Mouse (Mus musculus) myocyte (in vitro differentiated cells): ENCODE measurements around the gene Plin3. TPM values are rescaled to one million over a fixed set of nuclear protein-coding genes. Genes with fewer than 3 reads are reported as not detected.
A peak's percentile ranks its signal among the peaks of the same experiment; 100 is the strongest.

Experiments
- H3K27me3 ChIP-seq: one replicate; pipeline ENCODE4 v1.6.1; 2011; ENCODE audit not compliant: control insufficient read depth, insufficient read depth, insufficient read length
- H3K36me3 ChIP-seq: one replicate; pipeline ENCODE4 v1.6.1; 2011; ENCODE audit not compliant: control insufficient read depth, insufficient read depth
- H3K4me2 ChIP-seq: one replicate; pipeline ENCODE4 v1.6.1; 2011; ENCODE audit warnings: low read depth, control low read depth
- H3K4me3 ChIP-seq: one replicate; pipeline ENCODE4 v1.5.1; 2011; ENCODE audit warnings: mild to moderate bottlenecking, control low read depth, moderate library complexity
- H3K79me2 ChIP-seq: one replicate; pipeline ENCODE4 v1.6.1; 2011; ENCODE audit not compliant: control insufficient read depth, insufficient read depth
- H3ac ChIP-seq: one replicate; pipeline ENCODE4 v1.6.1; 2011; ENCODE audit not compliant: control insufficient read depth, insufficient read length
- CEBPB ChIP-seq: IDR thresholded peaks from 2 replicates; pipeline ENCODE4 v1.6.1; 2011; ENCODE audit warnings: mild to moderate bottlenecking, moderate library complexity; ENCODE audit not compliant: poor library complexity, insufficient read depth, severe bottlenecking
- E2F4 ChIP-seq: IDR thresholded peaks from one replicate; pipeline ENCODE4 v1.6.1; 2011; ENCODE audit warnings: mild to moderate bottlenecking, control low read depth, moderate library complexity; ENCODE audit not compliant: insufficient read depth
- MAX ChIP-seq: IDR thresholded peaks from one replicate; pipeline ENCODE4 v1.6.1; 2011; ENCODE audit warnings: low read depth, mild to moderate bottlenecking, control low read depth
- MYOD1 ChIP-seq, 3 experiments: IDR thresholded peaks; one replicate each; pipeline ENCODE4 v1.6.1; 2011; ENCODE audit warnings: control low read depth in 2 of 3, low read depth in 2 of 3, mild to moderate bottlenecking in 2 of 3, moderate library complexity in 1 of 3; ENCODE audit not compliant: insufficient read length in 2 of 3, control insufficient read depth in 1 of 3
- MYOG ChIP-seq, 3 experiments: IDR thresholded peaks; one replicate each; pipeline ENCODE4 v1.6.1; 2011; ENCODE audit warnings: control low read depth in 2 of 3, low read depth in 2 of 3, mild to moderate bottlenecking in 2 of 3; ENCODE audit not compliant: insufficient read length in 2 of 3, control insufficient read depth in 1 of 3, insufficient read depth in 1 of 3
- POLR2A ChIP-seq: IDR thresholded peaks from one replicate; pipeline ENCODE4 v1.6.1; 2011; ENCODE audit warnings: low read depth, mild to moderate bottlenecking, control low read depth, moderate library complexity; ENCODE audit not compliant: insufficient read length
- POLR2AphosphoS2 ChIP-seq: IDR thresholded peaks from one replicate; pipeline ENCODE4 v1.6.1; 2011; ENCODE audit warnings: low read depth, control low read depth; ENCODE audit not compliant: insufficient read length
- REST ChIP-seq: IDR thresholded peaks from one replicate; pipeline ENCODE4 v1.6.1; 2011; ENCODE audit warnings: mild to moderate bottlenecking, control low read depth, moderate library complexity; ENCODE audit not compliant: insufficient read depth, insufficient read length
- SRF ChIP-seq: IDR thresholded peaks from one replicate; pipeline ENCODE4 v1.6.1; 2011; ENCODE audit warnings: low read depth; ENCODE audit not compliant: control insufficient read depth, insufficient read length
- TCF12 ChIP-seq: IDR thresholded peaks from one replicate; pipeline ENCODE4 v1.6.1; 2011; ENCODE audit warnings: mild to moderate bottlenecking, control low read depth; ENCODE audit not compliant: poor library complexity, insufficient read depth, severe bottlenecking
- TCF3 ChIP-seq: IDR thresholded peaks from one replicate; pipeline ENCODE4 v1.6.1; 2011; ENCODE audit warnings: low read depth, control low read depth; ENCODE audit not compliant: insufficient read length
- USF1 ChIP-seq: IDR thresholded peaks from one replicate; pipeline ENCODE4 v1.6.1; 2011; ENCODE audit warnings: low read depth, mild to moderate bottlenecking, control low read depth, moderate library complexity
- polyA plus RNA-seq: library from polyadenylated mRNA; unstranded; fragments of >200 nt; fragmentation: generic; extraction: Trizol; gene quantifications from one replicate; pipeline ENCODE4 v1.2.1, GENCODE M21; 2012; ENCODE audit warnings: missing spikeins

Plin3 gene
- polyA plus RNA-seq, 1 experiment = 44.8 TPM

- no peak overlapping the region for H3K4me3 ChIP-seq
These were observed 1.6 kb upstream of the Plin3 start for GRCm38 (mm10) chr17:56294241-56294640.

GRCm38 (mm10) chr17:56293291-56293690 is 618 bp upstream of the Plin3 start:
- no peaks in the 10 kb centered on the region for H3K36me3 ChIP-seq
- H3ac ChIP-seq = no peak overlapping the region
- TF ChIP-seq USF1 (no peak), TCF12 (no peak), MAX (no peak), SRF (no peak), MYOG (IDR thresholded peaks at IDR 0.05; ENCODE audit: control insufficient read depth in 1 of 3, insufficient read depth in 1 of 3, insufficient read length in 2 of 3, low read depth in 2 of 3) (peak in 1 of 3 experiments; percentile 33), MYOD1 (IDR thresholded peaks at IDR 0.05; ENCODE audit: control insufficient read depth in 1 of 3, insufficient read length in 2 of 3, low read depth in 2 of 3) (peak in 1 of 3 experiments; percentile 25), POLR2AphosphoS2 (no peak)
- no peaks in the 10 kb centered on the region for H3K27me3 ChIP-seq
- no peak overlapping the region for H3K4me2 ChIP-seq
- H3K79me2 ChIP-seq = peaks cover 5% of the 10 kb centered on the region
- no peak overlapping the region for H3K4me3 ChIP-seq

More at GRCm38 (mm10) chr17:56294241-56294640, 1.6 kb upstream of the Plin3 start:
- H3K27me3 ChIP-seq = no peaks in the 10 kb centered on the region
- no peak overlapping the region for H3K4me2 ChIP-seq
- H3ac ChIP-seq = no peak overlapping the region
- H3K79me2 ChIP-seq = no peaks in the 10 kb centered on the region
- TF ChIP-seq MYOD1 (IDR thresholded peaks at IDR 0.05; ENCODE audit: control insufficient read depth in 1 of 3, insufficient read length in 2 of 3, low read depth in 2 of 3) (no peak), TCF12 (no peak), POLR2AphosphoS2 (no peak), SRF (no peak)
- no peaks in the 10 kb centered on the region for H3K36me3 ChIP-seq

- no peak overlapping the region for H3ac ChIP-seq
- H3K4me2 ChIP-seq = peak overlapping the region; percentile 99
- no peaks in the 10 kb centered on the region for H3K27me3 ChIP-seq
- H3K36me3 ChIP-seq = no peaks in the 10 kb centered on the region
- no peak for TF ChIP-seq USF1
- no peak for TF ChIP-seq MYOD1 (IDR thresholded peaks at IDR 0.05; ENCODE audit: control insufficient read depth in 1 of 3, insufficient read length in 2 of 3, low read depth in 2 of 3)
- H3K79me2 ChIP-seq = peaks cover 12% of the 10 kb centered on the region
- H3K4me3 ChIP-seq = no peak overlapping the region
These were observed 722 bp downstream of the Plin3 start for GRCm38 (mm10) chr17:56291826-56292475.

- no peak overlapping the region for H3ac ChIP-seq
- H3K36me3 ChIP-seq = no peaks in the 10 kb centered on the region
- TF ChIP-seq MYOD1 (IDR thresholded peaks at IDR 0.05; ENCODE audit: control insufficient read depth in 1 of 3, insufficient read length in 2 of 3, low read depth in 2 of 3) (peak in 1 of 3 experiments; percentile 31), E2F4 (no peak), USF1 (no peak), TCF12 (no peak), CEBPB (no peak), POLR2AphosphoS2 (peak; percentile 76), POLR2A (peak; percentile 88), REST (no peak), MYOG (IDR thresholded peaks at IDR 0.05; ENCODE audit: control insufficient read depth in 1 of 3, insufficient read depth in 1 of 3, insufficient read length in 2 of 3, low read depth in 2 of 3) (peak in 1 of 3 experiments; percentile 18), MAX (no peak), SRF (no peak)
- H3K4me2 ChIP-seq = peak overlapping the region; percentile 99
- peak overlapping the region; percentile 51 for H3K4me3 ChIP-seq
- H3K79me2 ChIP-seq = peaks cover 12% of the 10 kb centered on the region
- H3K27me3 ChIP-seq = no peaks in the 10 kb centered on the region
These were observed 1.5 kb downstream of the Plin3 start for GRCm38 (mm10) chr17:56291171-56291511.

- peak overlapping the region; percentile 99 for H3K4me2 ChIP-seq
- H3ac ChIP-seq = peak overlapping the region; percentile 6
- no peaks in the 10 kb centered on the region for H3K36me3 ChIP-seq
- peaks cover 12% of the 10 kb centered on the region for H3K79me2 ChIP-seq
- TF ChIP-seq TCF3 = no peak
- peak; percentile 76 for TF ChIP-seq POLR2AphosphoS2
- TF ChIP-seq POLR2A = peak; percentile 75
- H3K4me3 ChIP-seq = peak overlapping the region; percentile 51
- no peaks in the 10 kb centered on the region for H3K27me3 ChIP-seq
These were observed 2.1 kb downstream of the Plin3 start for GRCm38 (mm10) chr17:56290388-56291170.
